Mouse (Mus musculus) cerebellum, postnatal 36 days (tissue): ENCODE data around the gene Ush2a.

Source experiments
- DNase-seq, 2 experiments: peaks; one replicate each; pipeline ENCODE4 v3.0.0; 2021 to 2022; ENCODE audit warnings: mixed read lengths in 2 of 2

The Ush2a gene

GRCm38 (mm10) chr1:188551802-188552201 lies 290.0 kb downstream of the Ush2a start:
- DNase-seq = no peak

DNA sequence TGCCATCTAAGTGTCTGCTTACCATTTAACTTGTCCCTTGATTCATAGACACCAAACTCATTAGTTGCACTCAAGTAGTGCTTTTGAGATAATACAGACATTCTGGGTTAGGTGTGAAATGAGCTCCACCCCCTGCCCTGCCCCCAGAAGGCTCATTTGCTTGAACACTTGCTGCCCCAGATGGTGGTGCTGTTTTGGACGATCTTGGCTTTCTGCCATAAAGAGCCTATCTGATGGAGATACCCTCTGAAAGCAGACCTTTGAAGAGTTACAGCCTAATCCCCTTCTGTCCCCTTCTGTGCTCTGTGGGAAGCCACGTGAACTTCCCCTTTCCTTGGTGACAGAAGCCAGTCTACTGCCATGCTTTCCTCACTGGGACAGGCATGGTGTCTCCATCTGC lies 297.1 kb downstream of the Ush2a start:
- no peak for DNase-seq

DNA sequence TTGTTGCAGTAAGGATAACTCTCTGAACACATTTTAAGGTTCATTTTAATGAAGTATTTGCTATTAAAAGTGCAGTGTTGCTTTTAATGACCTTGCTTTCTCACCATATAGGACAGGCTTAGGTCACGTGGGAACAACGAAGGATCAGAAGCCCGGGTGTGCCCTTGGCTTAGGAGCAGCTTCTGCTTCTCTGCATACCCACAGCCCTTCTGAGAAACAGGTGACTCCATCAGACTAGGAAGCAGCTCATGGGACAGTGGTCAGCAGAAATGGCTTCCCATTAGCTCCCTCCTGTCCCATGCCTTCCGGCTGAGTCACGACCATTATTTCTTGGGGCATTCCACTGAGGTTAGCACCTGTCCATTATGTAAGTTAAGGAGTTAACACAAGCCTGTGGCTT lies 304.4 kb downstream of the Ush2a start:
- DNase-seq = no peak

GRCm38 (mm10) chr1:188567486-188567885 lies 305.7 kb downstream of the Ush2a start:
- DNase-seq = no peak

GRCm38 (mm10) chr1:188568295-188568961 lies 306.6 kb downstream of the Ush2a start:
- peak in 1 of 2 experiments; percentile 4 for DNase-seq

DNA sequence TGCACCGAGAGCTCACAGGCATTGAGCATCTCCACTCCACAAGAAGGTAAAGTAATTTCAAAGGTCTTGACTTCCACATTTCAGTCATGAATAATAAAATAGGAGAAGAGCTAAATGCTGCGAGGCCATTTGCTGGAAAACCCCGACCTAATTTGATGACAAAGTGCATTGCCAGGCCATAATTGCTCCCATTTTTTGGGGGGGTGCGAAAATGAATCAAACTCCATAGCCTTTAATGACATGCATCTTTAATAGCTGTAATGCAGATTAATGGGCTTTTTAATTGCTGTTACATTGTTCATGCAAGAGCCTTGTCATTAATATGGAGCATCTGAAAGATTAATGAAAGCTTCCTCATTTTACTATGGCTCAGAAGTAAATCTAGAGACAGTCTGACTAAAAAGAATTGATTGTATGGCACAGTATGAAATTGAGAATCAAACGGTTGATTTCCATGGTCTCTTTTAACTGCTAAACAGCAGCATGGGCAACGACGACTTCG lies 314.5 kb downstream of the Ush2a start:
- no peak for DNase-seq

GRCm38 (mm10) chr1:188577376-188577775 lies 315.6 kb downstream of the Ush2a start:
- no peak for DNase-seq

- no peak for DNase-seq
These were observed 319.3 kb downstream of the Ush2a start for GRCm38 (mm10) chr1:188581136-188581535.

- DNase-seq = no peak
These were observed 333.4 kb downstream of the Ush2a start for GRCm38 (mm10) chr1:188595251-188595650.

DNA sequence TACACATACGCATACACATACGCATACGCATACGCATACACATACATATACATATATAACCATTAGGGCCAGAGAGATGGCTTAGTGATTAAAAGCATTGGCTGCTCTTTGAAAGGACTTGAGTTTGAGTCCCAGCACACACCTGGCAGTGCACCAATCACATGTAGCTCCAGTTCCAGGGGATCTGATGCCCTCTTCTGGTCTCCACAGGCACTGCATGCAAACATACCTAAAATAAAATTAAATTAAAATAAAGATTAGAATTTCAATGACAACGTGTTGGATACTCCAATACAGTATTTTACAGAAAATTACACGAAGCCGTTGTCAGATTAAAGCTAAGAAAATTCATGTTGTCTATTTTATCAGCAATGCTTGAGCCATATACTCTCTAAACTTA lies 336.2 kb downstream of the Ush2a start:
- DNase-seq = no peak

DNA sequence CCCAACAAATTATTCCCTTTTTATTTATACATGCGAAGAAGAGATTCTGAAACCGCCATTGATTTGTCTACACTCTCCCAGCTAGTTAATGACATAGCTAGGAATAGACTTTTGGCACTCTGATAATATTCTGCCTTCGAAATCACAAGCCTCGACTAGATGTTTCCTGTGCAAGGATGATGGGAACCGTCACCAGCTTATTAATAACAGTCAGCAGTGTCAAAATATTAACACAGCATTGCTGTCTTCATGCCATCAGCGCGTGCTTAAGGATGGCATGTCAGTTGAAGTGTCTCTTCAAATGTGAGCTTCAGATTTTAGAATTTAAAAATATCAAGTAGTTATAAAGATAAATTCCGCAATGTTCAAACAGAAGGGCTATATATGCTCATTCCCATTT lies 337.3 kb downstream of the Ush2a start:
- no peak for DNase-seq

DNA sequence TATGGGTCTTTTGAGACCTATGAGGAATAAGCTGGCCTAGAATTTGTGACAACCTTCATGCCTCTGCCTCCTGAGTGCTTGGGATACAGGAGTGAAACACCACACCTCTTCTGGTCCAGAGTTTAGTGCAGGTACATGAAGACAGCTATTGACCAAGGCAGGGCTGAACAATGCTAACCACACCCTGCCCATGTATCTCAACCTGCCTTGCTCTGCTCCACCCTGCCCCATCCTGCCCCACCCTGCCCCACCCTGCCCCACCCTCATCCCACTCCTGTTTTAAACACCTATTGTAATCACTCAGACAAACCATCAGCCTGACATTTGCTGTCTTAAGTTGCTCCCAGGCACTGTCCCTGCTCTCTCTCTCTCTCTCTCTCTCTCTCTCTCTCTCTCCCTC lies 344.6 kb downstream of the Ush2a start:
- no peak for DNase-seq

DNA sequence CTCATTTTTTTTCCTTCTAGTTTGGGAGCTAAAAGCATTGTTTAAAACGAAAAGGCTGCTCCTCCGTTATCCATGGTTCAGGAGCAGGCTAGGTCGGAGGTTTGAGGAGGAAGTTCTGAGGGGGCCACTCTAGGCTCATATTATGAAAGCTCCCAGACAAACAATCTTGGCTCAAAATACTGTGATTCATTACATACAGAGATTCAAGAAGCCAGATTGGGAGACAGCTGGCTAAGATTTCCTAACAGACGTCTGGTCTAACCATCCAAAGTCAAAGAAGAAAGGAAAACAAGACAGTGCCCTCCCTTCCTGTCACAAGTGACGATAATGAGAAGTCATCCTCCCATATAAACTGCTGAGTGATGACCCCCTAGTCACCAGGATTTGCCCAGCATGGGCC lies 354.7 kb downstream of the Ush2a start:
- DNase-seq = no peak

- peak in 1 of 2 experiments; percentile 16 for DNase-seq
These were observed 371.9 kb downstream of the Ush2a start for GRCm38 (mm10) chr1:188633736-188634135.

GRCm38 (mm10) chr1:188639666-188640065 lies 377.8 kb downstream of the Ush2a start:
- DNase-seq = no peak

DNA sequence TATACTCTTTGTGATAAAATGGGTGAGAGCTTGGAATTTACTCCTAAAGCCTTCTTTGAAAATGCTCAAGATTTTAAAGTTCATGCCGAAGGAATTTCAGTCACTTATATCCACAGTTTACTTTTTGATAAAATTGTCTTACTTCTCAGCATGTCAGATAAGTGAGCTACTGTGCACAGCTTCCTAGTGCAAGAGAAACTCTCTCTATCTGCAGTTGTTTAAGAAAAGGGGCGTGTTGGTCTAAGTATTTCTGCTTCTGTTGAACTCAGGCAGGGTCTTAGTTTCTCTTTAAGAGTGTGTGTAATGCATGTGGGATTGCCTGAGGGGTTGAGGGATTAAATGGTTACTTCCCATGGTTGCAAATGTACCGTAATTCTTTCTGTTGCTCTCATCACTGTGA lies 381.3 kb downstream of the Ush2a start:
- no peak for DNase-seq

- DNase-seq = no peak
These were observed 391.2 kb downstream of the Ush2a start for GRCm38 (mm10) chr1:188653001-188653400.

DNA sequence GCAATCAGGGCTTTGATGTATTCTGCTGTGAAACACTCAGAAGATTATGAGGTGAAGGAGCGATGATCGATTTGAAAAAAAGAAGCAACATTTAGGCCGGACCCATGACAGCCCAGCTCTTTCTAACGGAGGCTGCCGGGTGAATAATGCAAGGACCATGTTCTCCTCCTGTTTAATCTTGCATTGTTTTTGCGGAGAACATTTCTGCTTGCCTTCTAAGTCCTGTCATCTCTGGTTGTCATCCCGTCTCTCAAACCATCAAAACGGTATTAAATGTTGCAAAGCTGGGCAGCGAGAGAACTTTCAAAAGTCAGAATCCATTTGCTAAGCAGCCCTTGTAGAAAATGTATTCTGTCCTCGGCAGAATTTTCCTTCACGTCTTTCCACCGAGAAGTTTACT lies 394.3 kb downstream of the Ush2a start:
- no peak for DNase-seq

GRCm38 (mm10) chr1:188659159-188659558 lies 397.3 kb downstream of the Ush2a start:
- DNase-seq = no peak

DNA sequence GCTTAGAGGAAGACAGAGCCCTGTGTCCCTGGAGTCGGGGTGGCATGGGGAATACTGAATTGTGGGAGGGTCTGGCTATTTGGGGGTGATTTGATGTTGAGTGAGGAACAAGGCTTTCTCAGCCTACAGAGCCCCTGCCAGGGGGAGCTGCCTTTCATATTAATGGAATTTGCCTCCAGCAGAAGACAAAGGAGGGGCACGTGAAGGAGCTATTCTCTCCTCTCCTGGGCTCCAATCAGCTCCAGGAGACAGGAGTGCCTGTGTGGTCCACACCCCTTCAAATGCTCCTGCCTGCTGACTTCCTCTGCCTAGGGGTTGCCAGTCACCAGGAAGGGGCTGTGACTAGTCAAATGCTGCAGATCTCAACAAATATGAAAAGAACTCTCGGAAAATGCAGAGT lies 398.5 kb downstream of the Ush2a start:
- DNase-seq = no peak

DNA sequence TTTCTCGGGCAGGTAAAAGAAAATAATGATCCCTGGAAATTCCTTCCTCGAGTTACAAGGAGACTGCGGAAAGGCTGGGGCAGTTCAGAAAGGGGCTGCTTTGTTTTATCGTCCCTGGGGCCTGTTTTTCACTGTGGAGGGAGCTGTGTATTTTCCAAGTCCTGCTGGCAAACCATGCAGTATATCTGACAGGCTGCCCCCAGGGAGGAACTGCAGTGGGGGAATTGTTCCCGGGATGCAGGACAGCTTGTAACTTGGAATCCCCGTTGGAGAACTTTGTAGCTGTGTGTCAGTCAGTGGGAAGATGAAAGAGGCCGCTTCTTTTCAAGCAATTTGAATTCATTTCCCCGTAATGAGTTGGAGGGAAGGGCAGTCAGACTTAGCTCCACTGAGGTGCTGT lies 399.1 kb downstream of the Ush2a start:
- no peak for DNase-seq

DNA sequence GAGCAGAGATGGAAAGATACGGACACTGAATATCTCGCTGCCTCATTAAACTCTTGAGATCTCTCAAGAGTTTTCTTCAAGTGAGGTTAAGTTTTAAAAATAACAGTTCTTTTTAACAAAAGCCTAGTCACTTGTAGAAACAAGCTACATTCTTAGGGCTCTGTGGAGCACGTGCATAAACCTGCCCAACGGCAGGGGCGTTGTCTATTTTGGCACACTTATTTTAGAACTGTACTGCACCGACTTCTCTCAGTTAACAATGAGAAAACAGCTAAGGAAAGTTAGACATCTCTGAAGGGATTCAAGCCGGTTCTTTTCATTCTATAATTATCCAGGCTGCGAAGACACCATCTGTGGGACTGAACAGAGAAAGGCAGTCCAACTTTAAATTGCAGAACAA lies 405.6 kb downstream of the Ush2a start:
- no peak for DNase-seq

DNA sequence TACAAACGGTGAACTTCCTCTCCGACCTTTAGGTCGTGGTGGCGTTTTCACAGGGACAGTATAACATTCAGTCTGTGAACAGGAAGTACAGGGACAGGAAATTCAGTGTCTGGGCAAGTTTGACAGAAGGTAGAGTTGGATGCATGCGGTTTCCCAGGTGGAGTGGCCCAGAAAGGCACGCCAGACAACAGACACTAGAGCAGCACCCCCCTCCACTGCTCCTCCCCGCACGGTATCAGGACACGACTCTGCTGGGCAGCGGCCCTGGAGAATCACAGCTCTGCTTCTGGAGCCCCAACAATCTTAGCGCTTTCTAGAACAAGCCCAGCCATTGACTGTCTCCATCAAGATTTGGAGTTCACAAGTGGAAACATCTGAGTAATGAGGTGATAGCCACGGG lies 406.7 kb downstream of the Ush2a start:
- DNase-seq = no peak

GRCm38 (mm10) chr1:188672871-188673270 lies 411.0 kb downstream of the Ush2a start:
- DNase-seq = no peak
